In the genomic region with DNA sequence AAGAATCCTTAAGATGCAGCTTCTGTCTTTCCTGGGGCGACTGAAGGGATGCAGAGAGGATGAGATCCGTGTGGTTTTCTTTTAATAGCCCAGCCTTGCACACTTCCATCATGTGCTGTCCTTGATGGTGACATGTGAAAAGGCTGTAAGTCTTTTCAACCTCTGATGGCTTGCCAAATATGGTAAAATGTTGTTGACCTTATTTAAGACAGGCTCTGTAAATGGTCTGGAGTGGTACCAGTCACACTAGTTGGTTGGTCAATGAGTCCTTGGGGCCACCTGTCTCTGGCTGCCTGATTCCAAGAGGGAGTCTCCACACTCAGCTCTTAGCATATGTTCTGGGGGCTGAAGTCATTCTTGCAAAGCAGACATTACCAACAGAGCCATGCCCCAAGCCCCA, we compare ENCODE assay signal across 13 mouse cellular contexts.
"Had no signal": no experiment of that assay in that cellular context is flagged by ENCODE, and none has a peak within 500 bp of the region (broad histone marks: within the 10 kb centered on the region; RNA-seq: fewer than 3 reads in every experiment).

No protein-coding gene starts in this region.

- H3K27ac ChIP-seq: midbrain, embryonic 10.5 days; midbrain, embryonic 12.5 days; neural tube, embryonic 12.5 days; stomach, postnatal 0 days had no signal

- DNase-seq: lung, adult 18-20 months; lung, postnatal 10 days; lung, postnatal 4 days; midbrain, embryonic 14.5 days; thymus, adult 2 months; thymus, postnatal 25 days; thymus, postnatal 4 days had no signal

- H3K36me3 ChIP-seq: midbrain, embryonic 10.5 days; midbrain, embryonic 12.5 days; neural tube, embryonic 12.5 days; stomach, embryonic 15.5 days had no signal

- H3K4me2 ChIP-seq: lung, embryonic 14.5 days; midbrain, embryonic 12.5 days; neural tube, embryonic 12.5 days; stomach, embryonic 15.5 days had no signal

- H3K27me3 ChIP-seq: midbrain, embryonic 12.5 days; neural tube, embryonic 12.5 days; stomach, embryonic 15.5 days had no signal

- H3K4me3 ChIP-seq: midbrain, embryonic 10.5 days; midbrain, embryonic 12.5 days; neural tube, embryonic 12.5 days; stomach, embryonic 15.5 days had no signal
